Mouse (Mus musculus) kidney, adult 2 months (tissue): ENCODE data around the gene Shb.

Source experiments
- CTCF ChIP-seq: fragments of 200-500 bp; conservative IDR thresholded peaks from 2 replicates; pipeline ENCODE4 v1.5.1; 2011; ENCODE audit warnings: low read depth, mild to moderate bottlenecking, control low read depth, low read length, moderate library complexity, mixed read lengths; ENCODE audit not compliant: insufficient read depth, insufficient read length
- POLR2A ChIP-seq: fragments of 200-500 bp; IDR thresholded peaks from one replicate; pipeline ENCODE4 v1.6.1; 2011; ENCODE audit warnings: low read depth, low read length, control low read depth

- TF ChIP-seq CTCF = no peak
- no peak for TF ChIP-seq POLR2A
These were observed 45.4 kb upstream of the Shb start for GRCm38 (mm10) chr4:45577631-45578030.
